Mouse (Mus musculus): ENCODE data around the gene L3mbtl3. TPM values are rescaled to one million over a fixed set of nuclear protein-coding genes. Genes with fewer than 3 reads are reported as not detected.

L3mbtl3 gene
- polyA plus RNA-seq, 1 experiment from 2014 or later = 2.0 TPM

- H3K9me3 ChIP-seq (ENCODE audit: low read length) = no peaks in the 10 kb centered on the region
- ATAC-seq (no peak), DNase-seq (no peak)
- no peak overlapping the region for H3K4me2 ChIP-seq (ENCODE audit: low read depth, low read length)
- no peak overlapping the region for H3K9ac ChIP-seq (replicated peaks)
- no peak overlapping the region for H3K4me3 ChIP-seq (ENCODE audit: low read depth, low read length)
- WGBS (ENCODE audit: insufficient replicate concordance) = 55% methylated on average over 1 of the region's 1 CpGs
- H3K27ac ChIP-seq (ENCODE audit: low read depth) = no peak overlapping the region
- no peaks in the 10 kb centered on the region for H3K36me3 ChIP-seq (replicated peaks; ENCODE audit: insufficient read depth, low read length)
- H3K27me3 ChIP-seq (ENCODE audit: insufficient read depth, low read length) = no peaks in the 10 kb centered on the region
- no peaks in the 10 kb centered on the region for H3K4me1 ChIP-seq (ENCODE audit: insufficient read depth)
- TF ChIP-seq CTCF (IDR thresholded peaks at IDR 0.05; ENCODE audit: low read depth) = no peak
- no peak for TF ChIP-seq EP300 (IDR thresholded peaks at IDR 0.05; ENCODE audit: low read depth)
Measured at GRCm38 (mm10) chr10:26239090-26239489, 136.7 kb downstream of the L3mbtl3 start.

- TF ChIP-seq CTCF (IDR thresholded peaks at IDR 0.05; ENCODE audit: low read depth) (no peak), EP300 (IDR thresholded peaks at IDR 0.05; ENCODE audit: low read depth) (no peak)
- Histone ChIP-seq H3K27me3 (ENCODE audit: insufficient read depth, low read length) (no peaks in the 10 kb centered on the region), H3K4me3 (ENCODE audit: low read depth, low read length) (no peak overlapping the region), H3K27ac (ENCODE audit: low read depth) (no peak overlapping the region), H3K4me2 (ENCODE audit: low read depth, low read length) (no peak overlapping the region), H3K4me1 (ENCODE audit: insufficient read depth) (no peaks in the 10 kb centered on the region), H3K36me3 (replicated peaks; ENCODE audit: insufficient read depth, low read length) (no peaks in the 10 kb centered on the region), H3K9me3 (ENCODE audit: low read length) (no peaks in the 10 kb centered on the region), H3K9ac (replicated peaks) (no peak overlapping the region)
- WGBS (ENCODE audit: insufficient replicate concordance) = 55% methylated on average over 4 of the region's 4 CpGs
- DNase-seq (no peak), ATAC-seq (no peak)
Measured at GRCm38 (mm10) chr10:26238559-26238958, 137.2 kb downstream of the L3mbtl3 start.

DNA sequence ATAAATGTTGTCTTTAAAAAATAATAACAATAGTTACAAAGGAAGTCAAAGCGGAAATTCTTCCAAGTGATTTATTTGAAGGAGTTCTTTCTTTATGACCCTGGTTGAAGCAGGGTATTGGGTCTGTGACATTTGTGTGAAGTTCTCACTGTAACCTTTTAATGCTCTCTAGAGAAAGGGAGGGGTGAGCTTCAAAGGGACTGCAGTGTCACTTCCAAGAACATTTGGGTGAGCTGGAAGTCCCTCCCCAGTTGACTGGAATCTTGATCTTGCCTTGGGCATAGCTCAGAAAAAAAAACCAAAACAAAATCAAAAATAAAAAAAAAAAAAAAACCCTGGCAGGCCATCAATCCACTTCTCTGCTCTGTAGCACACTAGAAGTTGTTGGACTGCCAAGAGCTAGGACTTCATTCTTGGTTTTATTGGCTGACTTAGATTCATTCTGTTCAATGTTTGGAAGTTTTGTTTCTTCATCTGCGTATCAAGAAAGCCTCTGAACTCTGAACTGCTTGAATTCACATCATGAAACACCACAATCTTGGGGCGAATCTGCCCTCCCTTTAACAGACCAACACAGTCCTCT is 143.6 kb downstream of the L3mbtl3 start:
- Histone ChIP-seq H3K27me3 (ENCODE audit: insufficient read depth, low read length) (no peaks in the 10 kb centered on the region), H3K4me2 (ENCODE audit: low read depth, low read length) (no peak overlapping the region), H3K27ac (ENCODE audit: low read depth) (no peak overlapping the region), H3K4me3 (ENCODE audit: low read depth, low read length) (no peak overlapping the region), H3K9ac (replicated peaks) (no peak overlapping the region), H3K4me1 (ENCODE audit: insufficient read depth) (no peaks in the 10 kb centered on the region), H3K9me3 (ENCODE audit: low read length) (no peaks in the 10 kb centered on the region), H3K36me3 (replicated peaks; ENCODE audit: insufficient read depth, low read length) (no peaks in the 10 kb centered on the region)
- 73% methylated on average over 3 of the region's 3 CpGs for WGBS (ENCODE audit: insufficient replicate concordance)
- DNase-seq = no peak
- no peak for ATAC-seq
- TF ChIP-seq EP300 (IDR thresholded peaks at IDR 0.05; ENCODE audit: low read depth) (no peak), CTCF (IDR thresholded peaks at IDR 0.05; ENCODE audit: low read depth) (no peak)

DNA sequence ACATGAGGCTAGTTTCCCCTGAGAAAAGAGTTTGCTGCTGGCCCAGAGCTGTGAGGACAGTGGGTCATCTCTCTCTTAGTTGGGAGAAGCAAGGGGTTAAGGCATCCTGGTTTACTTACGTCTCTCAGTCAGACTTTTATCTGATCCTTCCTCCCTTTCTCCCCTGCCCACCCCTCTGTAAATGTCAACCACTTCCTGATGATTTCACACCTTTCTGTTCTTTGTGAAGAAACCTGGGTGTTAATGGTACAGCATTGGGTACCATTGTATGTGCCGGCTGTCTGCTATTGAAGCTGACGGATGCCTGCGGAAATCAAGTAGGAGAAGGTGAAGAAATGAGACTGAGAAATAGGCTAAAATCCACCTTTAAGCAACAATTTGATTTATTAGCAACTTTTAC is 146.3 kb downstream of the L3mbtl3 start, which contains the start of gene Samd3:
Gene Samd3, plus strand, starts transcription at position 220 of the 400 bp plus-strand sequence.
- Histone ChIP-seq H3K4me1 (ENCODE audit: insufficient read depth) (no peaks in the 10 kb centered on the region), H3K27me3 (ENCODE audit: insufficient read depth, low read length) (no peaks in the 10 kb centered on the region), H3K4me2 (ENCODE audit: low read depth, low read length) (no peak within 1 kb of the TSS), H3K36me3 (replicated peaks; ENCODE audit: insufficient read depth, low read length) (no peaks in the 10 kb centered on the region), H3K9me3 (ENCODE audit: low read length) (no peaks in the 10 kb centered on the region), H3K27ac (ENCODE audit: low read depth) (no peak within 1 kb of the TSS), H3K9ac (replicated peaks) (no peak within 1 kb of the TSS), H3K4me3 (ENCODE audit: low read depth, low read length) (no peak within 1 kb of the TSS)
- ATAC-seq (no peak), DNase-seq (no peak)
- WGBS (ENCODE audit: insufficient replicate concordance) = 42% methylated on average over 4 of the region's 4 CpGs
- no peak for TF ChIP-seq CTCF (IDR thresholded peaks at IDR 0.05; ENCODE audit: low read depth)
- TF ChIP-seq EP300 (IDR thresholded peaks at IDR 0.05; ENCODE audit: low read depth) = no peak

DNA sequence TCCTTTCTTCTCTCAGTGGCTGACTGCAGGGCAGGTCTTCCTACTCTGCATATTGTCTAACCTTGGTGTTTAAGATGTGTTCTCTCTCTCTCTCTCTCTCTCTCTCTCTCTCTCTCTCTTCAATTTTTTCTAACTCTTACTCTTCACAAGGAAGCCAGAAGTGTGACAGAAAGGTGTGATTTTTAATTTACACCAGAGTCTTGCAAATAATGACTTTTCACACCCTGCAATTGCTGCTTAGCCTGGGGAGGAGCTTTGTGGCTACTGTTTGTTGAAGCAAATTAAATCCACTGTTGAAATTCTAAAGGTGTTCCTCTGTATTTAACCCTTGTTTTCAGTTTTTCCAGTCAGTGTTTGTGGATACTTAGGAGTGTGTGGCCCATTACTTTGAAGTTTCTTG is 147.6 kb downstream of the L3mbtl3 start:
- H3K4me2 ChIP-seq (ENCODE audit: low read depth, low read length) = no peak overlapping the region
- TF ChIP-seq EP300 (IDR thresholded peaks at IDR 0.05; ENCODE audit: low read depth) (no peak), CTCF (IDR thresholded peaks at IDR 0.05; ENCODE audit: low read depth) (no peak)
- H3K27ac ChIP-seq (ENCODE audit: low read depth) = no peak overlapping the region
- no peak for DNase-seq
- H3K4me3 ChIP-seq (ENCODE audit: low read depth, low read length) = no peak overlapping the region
- ATAC-seq = no peak
- H3K4me1 ChIP-seq (ENCODE audit: insufficient read depth) = no peaks in the 10 kb centered on the region
- no peaks in the 10 kb centered on the region for H3K36me3 ChIP-seq (replicated peaks; ENCODE audit: insufficient read depth, low read length)
- no peak overlapping the region for H3K9ac ChIP-seq (replicated peaks)
- H3K9me3 ChIP-seq (ENCODE audit: low read length) = no peaks in the 10 kb centered on the region
- H3K27me3 ChIP-seq (ENCODE audit: insufficient read depth, low read length) = no peaks in the 10 kb centered on the region

DNA sequence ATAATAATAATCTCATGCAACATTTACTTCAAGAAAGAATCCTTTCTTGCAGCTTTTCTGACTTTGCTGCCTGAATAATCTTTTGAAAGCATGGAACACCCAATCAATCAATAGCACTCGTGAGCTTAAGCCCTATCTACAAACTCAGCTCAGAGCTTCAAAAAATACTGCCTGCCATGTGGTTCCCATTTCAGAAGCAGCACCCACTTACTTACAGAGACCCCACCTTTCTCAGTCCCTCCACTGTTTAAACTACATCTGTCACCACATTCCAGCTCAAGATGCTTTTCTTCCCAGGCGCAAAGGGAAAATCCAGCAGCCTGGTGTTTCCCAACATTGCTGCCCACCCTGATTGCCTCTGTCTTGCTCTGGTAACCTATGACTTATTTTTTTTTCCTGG is 149.0 kb downstream of the L3mbtl3 start:
- 60% methylated on average over 2 of the region's 2 CpGs for WGBS (ENCODE audit: insufficient replicate concordance)
- Histone ChIP-seq H3K4me3 (ENCODE audit: low read depth, low read length) (no peak overlapping the region), H3K36me3 (replicated peaks; ENCODE audit: insufficient read depth, low read length) (no peaks in the 10 kb centered on the region), H3K4me1 (ENCODE audit: insufficient read depth) (no peaks in the 10 kb centered on the region), H3K27me3 (ENCODE audit: insufficient read depth, low read length) (no peaks in the 10 kb centered on the region), H3K27ac (ENCODE audit: low read depth) (no peak overlapping the region), H3K4me2 (ENCODE audit: low read depth, low read length) (no peak overlapping the region), H3K9ac (replicated peaks) (no peak overlapping the region), H3K9me3 (ENCODE audit: low read length) (no peaks in the 10 kb centered on the region)
- ATAC-seq = no peak
- TF ChIP-seq EP300 (IDR thresholded peaks at IDR 0.05; ENCODE audit: low read depth) (no peak), CTCF (IDR thresholded peaks at IDR 0.05; ENCODE audit: low read depth) (no peak)
- no peak for DNase-seq

DNA sequence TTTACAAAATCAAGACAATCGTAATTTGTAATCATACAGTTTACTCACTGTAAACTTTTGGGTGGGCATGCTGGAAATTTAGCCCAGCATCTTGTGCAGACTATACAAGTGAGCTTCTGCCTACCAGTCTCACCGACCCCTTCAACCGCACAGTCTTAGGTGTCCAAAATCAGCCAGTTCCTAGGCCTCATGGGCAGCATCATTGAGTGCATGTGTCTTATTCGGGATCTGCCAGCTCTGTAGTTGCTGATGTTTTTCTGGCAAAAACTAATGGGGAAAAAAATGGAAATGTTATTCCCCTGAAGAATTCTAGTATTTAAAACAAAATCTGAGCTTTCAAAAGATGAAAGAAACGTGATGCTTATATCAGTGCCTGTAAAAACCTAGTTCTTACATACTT is 149.5 kb downstream of the L3mbtl3 start:
- no peak overlapping the region for H3K4me2 ChIP-seq (ENCODE audit: low read depth, low read length)
- 80% methylated on average over 5 of the region's 5 CpGs for WGBS (ENCODE audit: insufficient replicate concordance)
- H3K27me3 ChIP-seq (ENCODE audit: insufficient read depth, low read length) = no peaks in the 10 kb centered on the region
- DNase-seq (no peak), ATAC-seq (no peak)
- no peaks in the 10 kb centered on the region for H3K9me3 ChIP-seq (ENCODE audit: low read length)
- H3K9ac ChIP-seq (replicated peaks) = no peak overlapping the region
- TF ChIP-seq CTCF (IDR thresholded peaks at IDR 0.05; ENCODE audit: low read depth) (no peak), EP300 (IDR thresholded peaks at IDR 0.05; ENCODE audit: low read depth) (no peak)
- no peak overlapping the region for H3K4me3 ChIP-seq (ENCODE audit: low read depth, low read length)
- no peak overlapping the region for H3K27ac ChIP-seq (ENCODE audit: low read depth)
- no peaks in the 10 kb centered on the region for H3K36me3 ChIP-seq (replicated peaks; ENCODE audit: insufficient read depth, low read length)
- no peaks in the 10 kb centered on the region for H3K4me1 ChIP-seq (ENCODE audit: insufficient read depth)

Small RNA genes lying within 50 kb of the gene (microRNA-seq; reads per million reads assigned to microRNA genes)
- not detected for gene Gm27754

Other genes with a start within 250 kb of the L3mbtl3 start
- 0.14 TPM in 1 of 2 replicates, not detected in the other for gene Samd3, start 146.3 kb downstream of the L3mbtl3 start, polyA plus RNA-seq (2015; fragmentation: Nextera tagmentation; extraction: Ambion mirVana)

Data from liver, postnatal 0 days (tissue).